Mouse (Mus musculus) liver, postnatal 0 days (tissue): Measurements from ENCODE around the gene Pecam1.

Experiments used
- CTCF ChIP-seq: sonication (generic); IDR thresholded peaks from 2 replicates; pipeline ENCODE4 v1.5.1; 2016; ENCODE audit warnings: antibody characterized with exemption, low read depth
- EP300 ChIP-seq: IDR thresholded peaks from 2 replicates; pipeline ENCODE4 v1.6.1; 2016; ENCODE audit warnings: antibody characterized with exemption, low read depth, mild to moderate bottlenecking

- TF ChIP-seq CTCF (no peak), EP300 (no peak)
Observed at GRCm38 (mm10) chr11:106672919-106673505, 77.4 kb downstream of the Pecam1 start.
